Mouse (Mus musculus) c-Kit-positive CD71-positive TER-119-negative erythroid progenitor cells, embryonic 14.5 days (primary cell): ENCODE measurements at regions not wholly inside any gene's neighbourhood (a gene's known extent, or its start where the extent isn't known, plus 50 kb on each side); places are given as distances from the start of the nearest gene placed in this dataset.
A peak's percentile ranks its signal among the peaks of the same experiment; 100 is the strongest.
"Not testable (repeated sequence)": the region's sequence is repeated elsewhere in the genome, so short reads cannot be mapped to it uniquely, and the experiment has no call there.

Experiments
- DNase-seq: peaks from one replicate; pipeline ENCODE4 v3.0.0-alpha.2; 2013; ENCODE audit warnings: low read depth

GRCm38 (mm10) chr13:32454419-32455146 is 116.0 kb upstream of the Gmds start:
- no peak for DNase-seq

- no peak for DNase-seq
These were observed 111.3 kb upstream of the Gmds start for GRCm38 (mm10) chr13:32449710-32450417.

- DNase-seq = no peak
These were observed 106.0 kb upstream of the Gmds start for GRCm38 (mm10) chr13:32444531-32444930.

GRCm38 (mm10) chr13:32442025-32442424 is 103.5 kb upstream of the Gmds start:
- DNase-seq = no peak

- no peak for DNase-seq
These were observed 96.6 kb upstream of the Gmds start for GRCm38 (mm10) chr13:32435136-32435535.

- DNase-seq = no peak
These were observed 89.9 kb upstream of the Gmds start for GRCm38 (mm10) chr13:32428482-32428881.

- DNase-seq = no peak
These were observed 88.4 kb upstream of the Gmds start for GRCm38 (mm10) chr13:32426906-32427305.

GRCm38 (mm10) chr13:32426199-32426598 is 87.7 kb upstream of the Gmds start:
- no peak for DNase-seq

GRCm38 (mm10) chr13:32424543-32424942 is 86.0 kb upstream of the Gmds start:
- not testable (repeated sequence) for DNase-seq

- no peak for DNase-seq
These were observed 83.9 kb upstream of the Gmds start for GRCm38 (mm10) chr13:32422485-32422884.

- no peak for DNase-seq
These were observed 80.8 kb upstream of the Gmds start for GRCm38 (mm10) chr13:32419326-32419725.

- DNase-seq = no peak
These were observed 80.1 kb upstream of the Gmds start for GRCm38 (mm10) chr13:32418655-32419054.

GRCm38 (mm10) chr13:32417907-32418306 is 79.4 kb upstream of the Gmds start:
- DNase-seq = no peak

- DNase-seq = peak; percentile 24
These were observed 72.9 kb upstream of the Gmds start for GRCm38 (mm10) chr13:32411287-32411935.

GRCm38 (mm10) chr13:32410065-32410464 is 71.5 kb upstream of the Gmds start:
- DNase-seq = no peak

- DNase-seq = no peak
These were observed 60.1 kb upstream of the Gmds start for GRCm38 (mm10) chr13:32398616-32399015.
